24 mouse cellular contexts compared by ENCODE assay signal in the genomic region with DNA sequence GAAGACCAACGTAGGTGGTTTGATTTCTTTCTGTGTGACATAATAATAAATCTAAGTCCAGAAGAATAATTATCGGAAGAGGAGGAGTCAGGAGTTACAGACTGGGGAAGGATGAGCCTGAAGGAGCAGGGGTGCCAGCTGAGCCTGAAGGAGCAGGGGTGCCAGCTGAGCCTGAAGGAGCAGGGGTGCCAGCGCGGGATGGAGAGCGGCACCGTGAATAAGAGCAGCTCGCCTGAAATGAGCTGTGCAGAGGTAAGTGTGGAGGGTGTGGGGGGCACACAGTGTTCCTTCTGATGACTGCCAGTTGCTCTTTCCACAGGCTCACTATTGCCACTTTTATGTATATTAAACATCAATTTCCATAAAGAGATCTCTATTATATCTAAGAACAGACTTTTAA. TPM values are rescaled to one million over a fixed set of nuclear protein-coding genes. Genes with fewer than 3 reads are reported as not detected.
A peak's percentile ranks its signal among the peaks of the same experiment; 100 is the strongest.
DNase-seq lines count a peak whose midpoint lies in the region; ATAC-seq and TF ChIP-seq lines count a peak whose summit lies in the region.
"Had no signal": no experiment of that assay in that cellular context is flagged by ENCODE, and none has a peak within 500 bp of the region (broad histone marks: within the 10 kb centered on the region; RNA-seq: fewer than 3 reads in every experiment).

No protein-coding gene starts in this region.

- peak overlapping the region; percentile 44 for H3K4me2 ChIP-seq in heart, embryonic 13.5 days
- H3K4me2 ChIP-seq in neural tube, embryonic 13.5 days = no peak overlapping the region
- H3K4me2 ChIP-seq: forebrain, embryonic 13.5 days; hindbrain, embryonic 13.5 days; midbrain, embryonic 12.5 days had no signal

- peak; percentile 53 for DNase-seq in gastrocnemius, adult 2 months
- DNase-seq in gastrocnemius, postnatal 25 days = no peak
- DNase-seq in heart, adult 8-10 months (ENCODE audit: low spot score) = no peak
- DNase-seq in neural tube, embryonic 10.5 days (ENCODE audit: extremely low spot score, low spot score) = no peak
- DNase-seq in ovary, postnatal 14 days (ENCODE audit: low spot score) = no peak
- DNase-seq: cerebellum, adult 2 months; cerebellum, postnatal 36 days; kidney, adult 11 months; left cerebral cortex, postnatal 4 days; liver; liver, postnatal 0 days; retina, postnatal 1 day; right cerebral cortex, postnatal 25 days; spleen, adult 18-20 months; thymus, postnatal 14 days had no signal

- intact Hi-C loops in gastrocnemius, adult 2 months (cut with DNase I) = loop anchor here (10.0 kb wide), 1 partner anchor 510 kb away; the partner anchor contains the start of gene Lmo4

- no peaks in the 10 kb centered on the region for H3K27me3 ChIP-seq in heart, embryonic 13.5 days (replicated peaks)
- no peaks in the 10 kb centered on the region for H3K27me3 ChIP-seq in neural tube, embryonic 13.5 days
- H3K27me3 ChIP-seq: forebrain, embryonic 13.5 days; hindbrain, embryonic 13.5 days; midbrain, embryonic 12.5 days had no signal

- no peak for TF ChIP-seq CTCF in gastrocnemius, adult 2 months (IDR thresholded peaks at IDR 0.05)

- WGBS in heart, embryonic 13.5 days = 78% methylated on average over 7 of the region's 7 CpGs
- 70% methylated on average over 7 of the region's 7 CpGs for WGBS in neural tube, embryonic 13.5 days

- no peaks in the 10 kb centered on the region for H3K9me3 ChIP-seq in heart, embryonic 13.5 days
- H3K9me3 ChIP-seq in neural tube, embryonic 13.5 days = no peaks in the 10 kb centered on the region
- H3K9me3 ChIP-seq: forebrain, embryonic 13.5 days; hindbrain, embryonic 13.5 days; midbrain, embryonic 12.5 days had no signal

- H3K4me3 ChIP-seq in gastrocnemius, adult 2 months = peak overlapping the region; percentile 47
- H3K4me3 ChIP-seq in heart, embryonic 13.5 days = peak overlapping the region; percentile 4; the same call in 1 of the 2 replicates
- no peak overlapping the region for H3K4me3 ChIP-seq in neural tube, embryonic 13.5 days
- H3K4me3 ChIP-seq: forebrain, embryonic 13.5 days; hindbrain, embryonic 13.5 days; midbrain, embryonic 12.5 days had no signal

- peak overlapping the region; percentile 96 for H3K27ac ChIP-seq in gastrocnemius, adult 2 months
- H3K27ac ChIP-seq in heart, embryonic 13.5 days (replicated peaks) = peak overlapping the region; percentile 81
- H3K27ac ChIP-seq in neural tube, embryonic 13.5 days (replicated peaks) = no peak overlapping the region
- H3K27ac ChIP-seq: forebrain, embryonic 13.5 days; hindbrain, embryonic 13.5 days; macrophage; midbrain, embryonic 12.5 days had no signal

- H3K36me3 ChIP-seq in heart, embryonic 13.5 days = peaks cover 34% of the 10 kb centered on the region
- H3K36me3 ChIP-seq in neural tube, embryonic 13.5 days = peaks cover 15% of the 10 kb centered on the region

- H3K9ac ChIP-seq in heart, embryonic 13.5 days = peak overlapping the region; percentile 59; the same call in 1 of the 2 replicates
- H3K9ac ChIP-seq in neural tube, embryonic 13.5 days = 0 out of 2 replicates have a peak overlapping the region, but pooled peaks have one; percentile 17
- H3K9ac ChIP-seq: forebrain, embryonic 13.5 days; hindbrain, embryonic 13.5 days; midbrain, embryonic 12.5 days had no signal

- no peak for ATAC-seq in heart, embryonic 13.5 days (ENCODE audit: extremely low read depth, insufficient number of reproducible peaks, low FRiP score, low TSS enrichment)
- ATAC-seq in neural tube, embryonic 13.5 days (ENCODE audit: low read depth) = no peak
- ATAC-seq: CD4-positive, CD25-positive, alpha-beta regulatory T cell, adult 4 months; forebrain, embryonic 13.5 days; liver, postnatal 0 days; lung, postnatal 0 days had no signal

- H3K4me1 ChIP-seq in heart, embryonic 13.5 days = peaks cover 52% of the 10 kb centered on the region
- H3K4me1 ChIP-seq in neural tube, embryonic 13.5 days (replicated peaks) = peaks cover 41% of the 10 kb centered on the region

RNA-seq across cellular contexts. Expression of gene Sh3glb1, which starts 5.1 kb away (rescaled TPM):
- 100 to 1,000 TPM; 328 to 379 TPM for total RNA-seq in gastrocnemius, adult 2 months (2021)
- 100 to 1,000 TPM; 289 to 299 TPM for total RNA-seq in gastrocnemius, postnatal 25 days (2021)
- 124 and 134 TPM in 2 replicates for polyA plus RNA-seq in heart, embryonic 13.5 days (2015; fragmentation: Nextera tagmentation; extraction: Ambion mirVana)
- 100 to 1,000 TPM; 329 to 372 (median 356) TPM for total RNA-seq in heart, adult 8-10 months (2022)
- 119 and 127 TPM in 2 replicates for polyA plus RNA-seq in neural tube, embryonic 13.5 days (2015; fragmentation: Nextera tagmentation; extraction: Ambion mirVana)

RNA-seq across cellular contexts. Expression of gene Clca3a1, which starts 45.7 kb away (rescaled TPM):
- under 1 TPM in 1 of 2 experiments, not detected in 1; 0.15 TPM for total RNA-seq in gastrocnemius, adult 2 months (2021)
- total RNA-seq in gastrocnemius, postnatal 25 days (2021) = under 1 TPM in 1 of 2 experiments, not detected in 1; 0.40 TPM
- polyA plus RNA-seq in heart, embryonic 13.5 days (2015; fragmentation: Nextera tagmentation; extraction: Ambion mirVana) = 18.6 TPM in 2 replicates
- 1 to 10 TPM in 1 of 4 experiments, under 1 TPM in 3; 0.66 to 1.3 (median 0.76) TPM for total RNA-seq in heart, adult 8-10 months (2022)
- 0.39 and 0.45 TPM in 2 replicates for polyA plus RNA-seq in neural tube, embryonic 13.5 days (2015; fragmentation: Nextera tagmentation; extraction: Ambion mirVana)
- total RNA-seq: granulocyte monocyte progenitor cell, adult 5-6 weeks had no signal
- polyA plus RNA-seq: macrophage had no signal
